Mouse (Mus musculus): ENCODE measurements around the gene Cmya5.

DNA sequence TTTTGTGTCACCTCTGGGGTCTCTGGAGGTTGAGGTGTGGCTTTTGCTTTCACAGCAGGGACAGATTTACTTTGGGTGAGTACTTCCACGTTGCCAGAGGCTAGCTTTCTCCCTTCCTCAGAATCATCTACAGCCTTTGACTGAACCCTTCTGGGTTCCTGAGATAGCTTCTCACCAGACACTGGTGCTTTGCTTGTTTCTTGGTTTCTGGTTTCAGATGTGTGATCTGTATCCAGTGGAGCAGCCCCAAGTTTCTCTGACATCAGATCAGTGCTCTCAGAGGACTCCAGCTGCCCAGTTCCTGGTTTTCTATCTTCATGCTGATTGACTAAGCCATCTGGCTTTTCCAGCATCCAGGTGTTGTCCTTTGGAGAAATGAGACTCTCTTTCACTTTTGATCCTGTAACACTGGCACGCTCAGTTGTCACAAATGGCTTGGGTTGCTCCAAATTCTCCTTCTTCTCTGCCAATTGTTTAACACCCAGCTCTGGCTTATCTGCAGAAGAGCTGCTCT, 51.6 kb downstream of the Cmya5 start:
- TF ChIP-seq CTCF (IDR thresholded peaks at IDR 0.05; ENCODE audit: control insufficient read depth, insufficient read depth, insufficient read length) (no peak), MYOD1 (IDR thresholded peaks at IDR 0.05; ENCODE audit: control insufficient read depth, insufficient read length, low read depth) (no peak), USF1 (IDR thresholded peaks at IDR 0.05; ENCODE audit: low read depth) (no peak), FOSL1 (IDR thresholded peaks at IDR 0.05; ENCODE audit: insufficient read depth, low read length, poor library complexity, severe bottlenecking) (no peak), MYOG (IDR thresholded peaks at IDR 0.05; ENCODE audit: control insufficient read depth, extremely low read depth, insufficient read length) (no peak), MAX (IDR thresholded peaks at IDR 0.05) (no peak), CEBPB (IDR thresholded peaks at IDR 0.05; ENCODE audit: low read depth) (no peak)
